Mouse (Mus musculus): ENCODE measurements around the gene Setd5. TPM values are rescaled to one million over a fixed set of nuclear protein-coding genes. Genes with fewer than 3 reads are reported as not detected.

Gene Setd5
- polyA plus RNA-seq, 1 experiment from 2014 or later: 20.1 TPM

DNA sequence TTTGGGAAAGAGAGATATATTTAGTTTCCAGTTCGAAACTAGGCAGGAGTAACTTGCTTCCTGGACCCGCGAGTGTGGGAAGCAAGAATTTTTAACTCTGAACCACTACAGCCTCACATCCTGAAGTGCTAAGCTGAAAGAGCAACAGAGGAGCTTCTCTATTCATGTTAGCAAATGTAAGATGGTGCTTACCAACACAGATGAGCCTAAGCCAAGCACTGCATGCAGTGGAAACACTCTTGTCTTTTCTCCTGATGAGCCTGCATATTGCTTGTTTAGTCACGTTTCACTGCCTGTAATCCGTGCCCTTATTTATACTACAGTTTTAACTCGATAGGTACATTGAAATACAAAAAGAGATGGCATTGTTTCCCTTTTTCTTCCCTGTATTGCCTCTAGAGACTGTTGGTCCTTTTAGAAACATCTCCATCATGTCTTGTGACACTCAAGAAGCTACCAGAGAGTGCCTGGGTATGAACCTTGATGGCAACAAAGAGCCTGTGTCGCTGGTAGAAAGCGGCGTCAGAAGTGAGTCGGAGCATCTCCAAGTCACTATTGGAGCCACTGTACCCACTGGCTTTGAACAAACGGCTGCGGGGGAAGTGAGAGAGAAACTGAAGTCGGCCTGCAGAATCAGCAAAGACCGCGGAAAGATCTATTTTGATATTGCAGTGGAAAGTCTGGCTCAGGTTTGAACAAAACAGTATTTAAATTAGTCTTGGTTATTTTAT lies 30.0 kb upstream of the Setd5 start:
- Histone ChIP-seq H3K9me3 (replicated peaks; ENCODE audit: control insufficient read depth, low read length) (no peaks in the 10 kb centered on the region), H3K36me3 (ENCODE audit: control insufficient read depth, insufficient read depth) (peaks cover 6% of the 10 kb centered on the region), H3K9ac (ENCODE audit: low read depth, low read length) (peak overlapping the region; percentile 84), H3K27me3 (ENCODE audit: control insufficient read depth, insufficient read depth, low read depth, low read length) (no peaks in the 10 kb centered on the region), H3K27ac (ENCODE audit: low read length) (peak overlapping the region; percentile 90), H3K4me2 (ENCODE audit: low read depth, low read length) (peak overlapping the region; percentile 99), H3K4me1 (ENCODE audit: control insufficient read depth, low read depth, low read length) (peaks cover 30% of the 10 kb centered on the region), H3K4me3 (ENCODE audit: low read depth, low read length) (peak overlapping the region; percentile 89)
- 17% methylated on average over 15 of the region's 15 CpGs for WGBS (ENCODE audit: insufficient replicate concordance)
- no peak for ATAC-seq (ENCODE audit: low read depth)

GRCm38 (mm10) chr6:113048371-113048770 lies 28.8 kb upstream of the Setd5 start:
- no peaks in the 10 kb centered on the region for H3K9me3 ChIP-seq (replicated peaks; ENCODE audit: control insufficient read depth, low read length)
- H3K27ac ChIP-seq (ENCODE audit: low read length): no peak overlapping the region
- peaks cover 6% of the 10 kb centered on the region for H3K36me3 ChIP-seq (ENCODE audit: control insufficient read depth, insufficient read depth)
- H3K4me3 ChIP-seq (ENCODE audit: low read depth, low read length): peak overlapping the region; percentile 5
- H3K27me3 ChIP-seq (ENCODE audit: control insufficient read depth, insufficient read depth, low read depth, low read length): no peaks in the 10 kb centered on the region
- H3K9ac ChIP-seq (ENCODE audit: low read depth, low read length): peak overlapping the region; percentile 38; the same call in 1 of the 2 replicates
- H3K4me2 ChIP-seq (ENCODE audit: low read depth, low read length): peak overlapping the region; percentile 99
- peaks cover 26% of the 10 kb centered on the region for H3K4me1 ChIP-seq (ENCODE audit: control insufficient read depth, low read depth, low read length)
- 34% methylated on average over 2 of the region's 2 CpGs for WGBS (ENCODE audit: insufficient replicate concordance)
- no peak for ATAC-seq (ENCODE audit: low read depth)

- Histone ChIP-seq H3K27ac (ENCODE audit: low read length) (0 out of 2 replicates have a peak overlapping the region, but pooled peaks have one; percentile 20), H3K4me3 (ENCODE audit: low read depth, low read length) (no peak overlapping the region), H3K9me3 (replicated peaks; ENCODE audit: control insufficient read depth, low read length) (no peaks in the 10 kb centered on the region), H3K27me3 (ENCODE audit: control insufficient read depth, insufficient read depth, low read depth, low read length) (no peaks in the 10 kb centered on the region), H3K4me2 (ENCODE audit: low read depth, low read length) (no peak overlapping the region), H3K9ac (ENCODE audit: low read depth, low read length) (no peak overlapping the region), H3K36me3 (ENCODE audit: control insufficient read depth, insufficient read depth) (peaks cover 6% of the 10 kb centered on the region), H3K4me1 (ENCODE audit: control insufficient read depth, low read depth, low read length) (peaks cover 26% of the 10 kb centered on the region)
- ATAC-seq (ENCODE audit: low read depth): no peak
- 30% methylated on average over 3 of the region's 3 CpGs for WGBS (ENCODE audit: insufficient replicate concordance)
These were observed 28.0 kb upstream of the Setd5 start for GRCm38 (mm10) chr6:113049159-113049558.

DNA sequence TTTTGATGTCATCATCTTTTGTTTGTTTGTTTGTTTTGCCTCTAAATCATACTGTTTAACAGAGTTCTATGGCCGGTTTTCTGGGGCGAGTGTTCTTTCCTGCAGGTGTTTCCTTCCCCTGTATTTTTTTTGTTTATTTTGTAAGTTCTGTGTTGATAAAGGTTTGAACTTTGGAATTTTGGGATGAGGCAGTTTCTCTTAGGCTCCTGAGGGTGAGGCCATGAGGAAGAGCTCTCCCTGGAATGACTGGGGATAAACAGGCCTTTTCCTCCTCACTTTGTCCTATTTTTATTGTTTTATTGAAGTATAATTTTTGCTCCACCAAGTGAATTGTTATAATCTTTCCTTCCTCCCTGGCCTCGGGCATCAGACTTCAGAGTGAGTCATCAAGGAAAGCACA lies 24.2 kb upstream of the Setd5 start:
- 58% methylated on average over 3 of the region's 3 CpGs for WGBS (ENCODE audit: insufficient replicate concordance)
- no peak overlapping the region for H3K27ac ChIP-seq (ENCODE audit: low read length)
- no peak overlapping the region for H3K9ac ChIP-seq (ENCODE audit: low read depth, low read length)
- H3K27me3 ChIP-seq (ENCODE audit: control insufficient read depth, insufficient read depth, low read depth, low read length): no peaks in the 10 kb centered on the region
- no peak overlapping the region for H3K4me3 ChIP-seq (ENCODE audit: low read depth, low read length)
- peaks cover 11% of the 10 kb centered on the region for H3K36me3 ChIP-seq (ENCODE audit: control insufficient read depth, insufficient read depth)
- H3K4me1 ChIP-seq (ENCODE audit: control insufficient read depth, low read depth, low read length): peaks cover 8% of the 10 kb centered on the region
- no peaks in the 10 kb centered on the region for H3K9me3 ChIP-seq (replicated peaks; ENCODE audit: control insufficient read depth, low read length)
- no peak overlapping the region for H3K4me2 ChIP-seq (ENCODE audit: low read depth, low read length)
- no peak for ATAC-seq (ENCODE audit: low read depth)

DNA sequence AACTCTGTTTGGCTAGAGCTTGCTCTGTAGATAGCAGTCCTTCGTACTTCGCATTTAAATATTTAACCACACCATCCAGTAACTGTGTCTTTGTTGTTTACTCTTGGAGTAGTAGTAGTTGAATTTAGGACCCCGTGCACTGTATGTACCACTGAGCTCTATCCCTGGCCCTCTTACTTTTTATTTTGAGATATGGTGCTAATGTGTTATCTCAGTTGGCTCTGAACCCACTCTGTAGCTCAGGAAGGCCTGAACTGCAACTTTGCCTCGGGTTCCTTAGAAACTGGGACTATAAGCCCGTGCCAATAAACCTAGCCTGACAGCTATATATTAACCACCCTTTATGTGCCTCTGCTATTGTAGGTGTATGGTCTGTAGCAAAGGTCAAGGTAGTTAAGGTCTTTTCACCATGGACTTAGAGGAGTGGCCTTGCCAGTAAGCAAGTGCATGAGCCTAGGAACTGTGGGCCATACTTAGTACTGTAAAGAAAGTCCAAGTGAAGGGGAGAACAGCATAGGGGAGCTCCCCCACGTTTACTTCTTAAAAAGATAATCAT lies 22.5 kb upstream of the Setd5 start:
- no peak overlapping the region for H3K9ac ChIP-seq (ENCODE audit: low read depth, low read length)
- no peaks in the 10 kb centered on the region for H3K4me1 ChIP-seq (ENCODE audit: control insufficient read depth, low read depth, low read length)
- H3K36me3 ChIP-seq (ENCODE audit: control insufficient read depth, insufficient read depth): peaks cover 14% of the 10 kb centered on the region
- H3K4me2 ChIP-seq (ENCODE audit: low read depth, low read length): no peak overlapping the region
- H3K27me3 ChIP-seq (ENCODE audit: control insufficient read depth, insufficient read depth, low read depth, low read length): no peaks in the 10 kb centered on the region
- H3K27ac ChIP-seq (ENCODE audit: low read length): no peak overlapping the region
- no peaks in the 10 kb centered on the region for H3K9me3 ChIP-seq (replicated peaks; ENCODE audit: control insufficient read depth, low read length)
- ATAC-seq (ENCODE audit: low read depth): no peak
- 62% methylated on average over 6 of the region's 6 CpGs for WGBS (ENCODE audit: insufficient replicate concordance)
- H3K4me3 ChIP-seq (ENCODE audit: low read depth, low read length): no peak overlapping the region

- no peaks in the 10 kb centered on the region for H3K9me3 ChIP-seq (replicated peaks; ENCODE audit: control insufficient read depth, low read length)
- ATAC-seq (ENCODE audit: low read depth): no peak
- no peak overlapping the region for H3K9ac ChIP-seq (ENCODE audit: low read depth, low read length)
- H3K27me3 ChIP-seq (ENCODE audit: control insufficient read depth, insufficient read depth, low read depth, low read length): no peaks in the 10 kb centered on the region
- H3K4me1 ChIP-seq (ENCODE audit: control insufficient read depth, low read depth, low read length): no peaks in the 10 kb centered on the region
- H3K4me3 ChIP-seq (ENCODE audit: low read depth, low read length): no peak overlapping the region
- H3K27ac ChIP-seq (ENCODE audit: low read length): no peak overlapping the region
- 44% methylated on average over 1 of the region's 1 CpGs for WGBS (ENCODE audit: insufficient replicate concordance)
- no peak overlapping the region for H3K4me2 ChIP-seq (ENCODE audit: low read depth, low read length)
- peaks cover 42% of the 10 kb centered on the region for H3K36me3 ChIP-seq (ENCODE audit: control insufficient read depth, insufficient read depth)
These were observed 16.1 kb upstream of the Setd5 start for GRCm38 (mm10) chr6:113060892-113061563.

GRCm38 (mm10) chr6:113062253-113062652 lies 14.9 kb upstream of the Setd5 start:
- Histone ChIP-seq H3K27ac (ENCODE audit: low read length) (no peak overlapping the region), H3K4me2 (ENCODE audit: low read depth, low read length) (no peak overlapping the region), H3K27me3 (ENCODE audit: control insufficient read depth, insufficient read depth, low read depth, low read length) (no peaks in the 10 kb centered on the region), H3K4me1 (ENCODE audit: control insufficient read depth, low read depth, low read length) (no peaks in the 10 kb centered on the region), H3K9ac (ENCODE audit: low read depth, low read length) (no peak overlapping the region), H3K9me3 (replicated peaks; ENCODE audit: control insufficient read depth, low read length) (no peaks in the 10 kb centered on the region), H3K4me3 (ENCODE audit: low read depth, low read length) (no peak overlapping the region), H3K36me3 (ENCODE audit: control insufficient read depth, insufficient read depth) (peaks cover 49% of the 10 kb centered on the region)
- ATAC-seq (ENCODE audit: low read depth): no peak
- 75% methylated on average over 3 of the region's 3 CpGs for WGBS (ENCODE audit: insufficient replicate concordance)

- Histone ChIP-seq H3K4me2 (ENCODE audit: low read depth, low read length) (no peak overlapping the region), H3K9ac (ENCODE audit: low read depth, low read length) (no peak overlapping the region), H3K36me3 (ENCODE audit: control insufficient read depth, insufficient read depth) (peaks cover 55% of the 10 kb centered on the region), H3K4me1 (ENCODE audit: control insufficient read depth, low read depth, low read length) (no peaks in the 10 kb centered on the region), H3K9me3 (replicated peaks; ENCODE audit: control insufficient read depth, low read length) (no peaks in the 10 kb centered on the region), H3K27ac (ENCODE audit: low read length) (no peak overlapping the region), H3K27me3 (ENCODE audit: control insufficient read depth, insufficient read depth, low read depth, low read length) (no peaks in the 10 kb centered on the region), H3K4me3 (ENCODE audit: low read depth, low read length) (no peak overlapping the region)
- 79% methylated on average over 10 of the region's 10 CpGs for WGBS (ENCODE audit: insufficient replicate concordance)
- no peak for ATAC-seq (ENCODE audit: low read depth)
These were observed 13.8 kb upstream of the Setd5 start for GRCm38 (mm10) chr6:113063363-113063762.

DNA sequence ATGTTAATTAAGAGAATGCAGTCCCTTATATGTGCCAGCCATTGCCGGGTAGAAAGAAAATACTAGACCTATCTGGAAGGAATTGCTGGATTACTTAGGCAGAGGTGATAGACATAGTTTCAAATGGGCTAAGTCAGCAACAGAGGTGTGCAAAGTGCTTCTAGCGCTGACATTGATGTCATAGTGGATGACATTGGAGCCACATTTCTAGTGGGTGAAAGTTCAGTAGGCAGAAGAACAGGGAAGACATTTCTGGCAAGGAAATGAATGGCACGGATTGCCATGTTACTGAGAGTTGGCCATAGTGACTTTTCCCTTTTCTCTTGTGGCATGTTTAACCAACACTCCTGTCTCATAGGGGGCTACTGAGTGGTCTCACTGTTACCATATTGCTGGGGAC lies 12.0 kb upstream of the Setd5 start:
- 81% methylated on average over 3 of the region's 3 CpGs for WGBS (ENCODE audit: insufficient replicate concordance)
- Histone ChIP-seq H3K36me3 (ENCODE audit: control insufficient read depth, insufficient read depth) (peaks cover 49% of the 10 kb centered on the region), H3K27ac (ENCODE audit: low read length) (no peak overlapping the region), H3K4me1 (ENCODE audit: control insufficient read depth, low read depth, low read length) (peaks cover 7% of the 10 kb centered on the region; the same call in 1 of the 2 replicates), H3K9me3 (replicated peaks; ENCODE audit: control insufficient read depth, low read length) (no peaks in the 10 kb centered on the region), H3K27me3 (ENCODE audit: control insufficient read depth, insufficient read depth, low read depth, low read length) (no peaks in the 10 kb centered on the region), H3K9ac (ENCODE audit: low read depth, low read length) (no peak overlapping the region), H3K4me3 (ENCODE audit: low read depth, low read length) (no peak overlapping the region), H3K4me2 (ENCODE audit: low read depth, low read length) (no peak overlapping the region)
- no peak for ATAC-seq (ENCODE audit: low read depth)
